Mouse (Mus musculus): ENCODE results near the gene Rab34.

Gene Rab34

GRCm38 (mm10) chr11:78215709-78216317, 27.6 kb downstream of the Rab34 start:
- DNase-seq (ENCODE audit: low spot score): no peak

- DNase-seq (ENCODE audit: low spot score): no peak
Measured at GRCm38 (mm10) chr11:78223586-78223985, 35.4 kb downstream of the Rab34 start.

- no peak for DNase-seq (ENCODE audit: low spot score)
Measured at GRCm38 (mm10) chr11:78231518-78231917, 43.3 kb downstream of the Rab34 start.

- no peak for DNase-seq (ENCODE audit: low spot score)
Measured at GRCm38 (mm10) chr11:78240193-78240857, 52.1 kb downstream of the Rab34 start.

Data from adipocyte (in vitro differentiated cells).